Mouse (Mus musculus) heart, postnatal 0 days (tissue): Measurements from ENCODE around the gene Alox12e.

Experiments
- CTCF ChIP-seq: IDR thresholded peaks from 2 replicates; pipeline ENCODE4 v1.5.1; 2016; ENCODE audit warnings: antibody characterized with exemption, control low read depth, low read depth
- EP300 ChIP-seq: IDR thresholded peaks from 2 replicates; pipeline ENCODE4 v1.6.1; 2016; ENCODE audit warnings: antibody characterized with exemption, low read depth

- TF ChIP-seq EP300 (no peak), CTCF (no peak)
These were observed 22.6 kb upstream of the Alox12e start for GRCm38 (mm10) chr11:70345061-70345460.
